Mouse (Mus musculus) mesoderm, embryonic 11.5 days (tissue): ENCODE results near the gene Gm28038.

Experiments
- DNase-seq: peaks from one replicate; pipeline ENCODE4 v3.0.0-alpha.2; 2012; ENCODE audit warnings: low read depth, low spot score

Gm28038 gene

DNA sequence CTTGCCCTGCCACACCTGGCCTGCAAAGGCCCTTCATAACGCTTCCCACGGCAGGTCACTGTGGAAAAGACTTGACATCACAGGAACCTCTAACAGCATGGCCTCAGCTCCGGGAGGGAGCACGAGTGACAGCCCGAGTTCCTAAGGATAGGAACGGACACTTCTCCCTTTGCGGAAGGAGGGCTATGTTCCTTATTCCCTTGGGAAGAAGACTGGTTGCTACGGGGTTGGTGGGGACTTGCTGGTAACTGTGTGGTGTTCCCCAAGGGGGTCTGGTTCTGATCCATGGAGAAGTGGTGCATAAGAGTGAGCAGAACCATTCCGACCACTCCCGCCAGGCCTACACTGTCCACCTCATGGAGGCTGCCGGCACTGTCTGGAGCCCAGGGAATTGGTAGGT is at the start of gene Gm28038:
Gm28038 (plus strand) TSS at position 301 of the 400 bp plus-strand sequence.
- DNase-seq = no peak

DNA sequence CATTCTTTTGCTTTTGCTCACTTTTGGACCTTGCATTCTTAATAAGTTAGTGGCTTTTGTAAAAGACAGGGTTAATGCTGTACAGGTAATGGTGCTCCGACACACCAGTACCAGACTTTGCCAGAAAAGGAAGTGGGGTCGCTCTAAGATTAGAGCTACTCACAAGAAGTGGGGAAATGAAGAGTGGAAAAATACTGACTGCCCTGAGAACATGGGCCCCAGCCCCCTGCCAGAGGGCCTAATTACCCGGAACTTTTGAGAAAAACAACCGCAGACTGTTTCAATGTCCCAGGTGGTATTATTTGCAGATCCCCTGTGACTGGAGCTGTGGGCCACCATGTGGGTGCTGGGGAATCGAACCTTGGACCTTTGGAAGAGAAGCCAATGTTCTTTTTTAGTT is 45.2 kb upstream of the Gm28038 start:
- DNase-seq = no peak

GRCm38 (mm10) chr2:30236426-30237198 is 44.2 kb upstream of the Gm28038 start:
- DNase-seq = peak; percentile 37

DNA sequence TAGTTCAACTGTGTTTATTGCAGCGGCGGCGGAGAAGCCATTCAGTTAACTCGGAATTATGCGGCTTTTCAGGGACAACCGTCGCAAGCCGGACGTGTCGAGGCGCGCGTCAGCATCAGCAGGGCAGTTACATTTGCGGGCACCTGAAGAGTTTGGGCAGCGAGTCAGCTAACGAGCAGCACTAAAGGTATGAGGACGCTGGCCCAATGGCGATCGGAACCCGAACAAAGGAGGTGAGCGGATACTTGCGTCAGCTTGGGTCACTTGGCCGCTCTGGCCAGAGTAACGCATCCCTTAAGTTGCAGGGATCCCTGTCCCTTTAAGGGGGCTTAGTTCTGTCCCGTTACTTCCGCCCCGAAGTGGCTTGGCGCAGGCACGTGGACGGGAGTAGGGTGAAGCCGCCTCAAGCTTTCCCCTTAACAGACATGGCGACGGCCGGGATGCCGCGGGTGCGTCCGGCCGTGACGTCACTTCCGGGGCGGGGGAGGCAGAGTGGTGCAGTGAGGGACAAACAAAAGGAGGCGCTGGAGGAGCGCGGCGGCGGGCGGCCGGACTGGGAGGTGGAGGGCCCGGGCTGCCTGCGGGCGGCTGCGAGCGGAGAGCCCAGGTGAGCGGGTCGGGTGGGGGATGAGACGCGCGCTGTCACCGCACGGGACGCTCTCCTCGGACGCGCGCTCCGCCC is 43.5 kb upstream of the Gm28038 start, which contains the start of gene Lrrc8a:
Lrrc8a (plus strand) TSS at position 517 of the 682 bp plus-strand sequence.
- peak; percentile 99 for DNase-seq

DNA sequence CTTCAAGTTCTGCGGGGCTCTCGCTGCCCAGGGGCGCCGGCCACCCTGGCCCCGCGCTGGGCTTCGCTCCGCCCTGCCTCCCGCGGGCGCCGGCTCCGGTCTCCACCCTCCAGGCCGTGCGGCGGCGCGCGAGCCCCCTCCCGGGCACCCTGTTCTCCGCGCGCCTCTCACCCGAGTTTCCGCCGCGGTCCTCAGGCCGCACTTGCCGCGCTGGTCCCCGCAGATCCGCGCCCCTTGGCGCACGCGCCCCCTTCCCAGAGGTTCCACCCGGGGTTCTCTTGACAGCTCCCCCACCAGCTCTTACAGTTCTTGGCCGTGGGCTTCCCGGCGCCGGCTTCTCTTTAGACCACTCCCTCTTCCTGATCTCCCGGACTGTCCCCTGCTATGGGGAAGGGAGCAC is 43.0 kb upstream of the Gm28038 start:
- peak; percentile 55 for DNase-seq

DNA sequence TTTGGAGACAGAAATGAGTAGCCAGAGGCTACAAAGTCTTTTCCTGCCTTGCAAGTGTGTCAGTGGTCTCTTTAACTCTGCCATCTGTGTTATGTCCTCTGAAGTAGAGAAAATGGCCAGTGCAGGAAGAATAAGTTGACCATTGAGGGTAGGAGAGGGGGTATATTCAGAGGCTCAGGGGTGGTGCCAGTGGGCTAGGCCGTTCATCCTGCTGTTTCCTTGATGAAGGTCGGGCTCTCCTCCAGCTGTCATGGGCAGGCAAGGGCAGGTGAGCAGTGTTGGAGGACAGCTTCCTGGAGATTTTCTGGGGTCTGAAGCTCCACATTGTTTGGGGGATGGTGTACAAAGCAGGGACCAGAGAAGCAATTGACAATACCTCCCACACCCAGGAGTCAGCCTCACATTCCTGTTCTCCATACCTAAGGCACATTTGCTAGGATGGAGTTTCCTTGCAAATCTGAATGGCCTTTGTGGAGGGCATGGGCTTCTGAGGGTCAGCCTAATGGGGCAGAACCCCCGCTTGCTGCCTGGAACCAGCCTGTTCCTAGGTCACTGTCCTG is 41.9 kb upstream of the Gm28038 start:
- no peak for DNase-seq

GRCm38 (mm10) chr2:30239777-30240176 is 41.1 kb upstream of the Gm28038 start:
- DNase-seq = no peak

DNA sequence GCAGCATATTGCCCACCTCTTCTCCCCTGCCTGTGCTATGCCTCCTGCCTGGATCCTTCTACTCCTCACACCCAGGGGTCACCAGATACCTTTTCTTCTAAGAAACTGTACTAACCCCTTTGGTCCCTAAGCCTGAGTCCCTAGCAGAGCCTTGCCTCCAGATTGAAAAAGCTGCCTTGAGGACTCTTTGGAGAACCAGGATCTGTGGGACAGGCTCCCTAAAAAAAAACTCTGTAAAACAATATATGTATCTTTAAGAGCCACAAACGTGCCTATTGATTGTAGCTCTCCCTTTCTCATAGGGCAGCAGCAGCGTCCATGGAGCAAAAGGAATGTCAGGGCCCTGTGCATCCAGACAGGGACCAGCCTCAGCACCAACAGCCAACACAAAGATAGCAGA is 40.6 kb upstream of the Gm28038 start, which contains the start of gene Gm28035:
Gm28035 (plus strand) TSS at position 301 of the 400 bp plus-strand sequence.
- no peak for DNase-seq

DNA sequence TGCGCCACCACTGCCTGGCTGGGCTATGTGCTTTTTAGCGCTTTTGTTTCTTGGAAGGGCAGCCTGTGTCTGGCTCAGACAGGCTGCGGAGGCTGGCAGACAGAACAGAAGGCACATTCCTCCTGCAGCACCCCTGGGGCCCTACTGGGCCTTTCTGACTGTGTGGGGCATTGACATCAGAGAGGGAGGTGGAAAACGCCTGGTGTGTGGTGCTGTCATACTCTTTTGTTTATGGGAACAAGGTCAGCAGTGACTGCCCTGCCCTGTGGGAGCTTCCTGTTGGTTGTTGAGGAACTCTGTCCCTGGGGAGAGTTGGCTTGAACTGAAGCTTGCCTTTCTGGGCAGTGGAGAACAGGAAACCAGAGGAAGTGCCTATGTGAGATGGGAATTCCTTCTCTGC is 38.3 kb upstream of the Gm28038 start:
- peak; percentile 87 for DNase-seq

GRCm38 (mm10) chr2:30243391-30243790 is 37.5 kb upstream of the Gm28038 start:
- DNase-seq = no peak

DNA sequence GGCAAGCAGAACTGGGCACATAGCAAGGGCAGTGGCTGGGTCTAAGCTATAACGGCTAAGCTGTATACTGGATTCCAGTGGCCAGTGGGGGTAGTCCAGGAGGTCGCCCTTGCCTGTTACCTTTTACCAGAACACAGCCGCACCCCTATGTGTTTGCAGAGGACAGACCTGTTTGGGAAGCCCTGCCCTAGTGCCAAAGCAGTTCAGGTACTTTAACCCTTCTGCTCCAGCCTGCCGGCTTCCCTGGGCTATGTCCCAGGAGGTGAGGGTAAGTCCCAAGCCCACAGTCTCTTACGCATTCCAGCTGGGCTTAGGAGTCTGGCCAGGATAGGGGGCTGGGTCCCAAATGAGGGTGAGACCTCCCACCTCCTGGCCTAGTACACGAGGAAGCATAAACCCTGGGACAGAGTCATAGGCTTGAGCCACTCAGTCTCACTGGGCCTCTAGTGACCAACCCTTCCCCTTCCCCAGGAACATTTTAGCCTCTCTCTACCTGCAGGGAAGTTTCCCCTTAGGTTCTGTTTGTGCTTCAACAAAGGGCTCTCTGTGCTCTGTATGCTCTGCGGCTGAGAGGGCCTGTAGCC is 36.2 kb upstream of the Gm28038 start:
- no peak for DNase-seq

DNA sequence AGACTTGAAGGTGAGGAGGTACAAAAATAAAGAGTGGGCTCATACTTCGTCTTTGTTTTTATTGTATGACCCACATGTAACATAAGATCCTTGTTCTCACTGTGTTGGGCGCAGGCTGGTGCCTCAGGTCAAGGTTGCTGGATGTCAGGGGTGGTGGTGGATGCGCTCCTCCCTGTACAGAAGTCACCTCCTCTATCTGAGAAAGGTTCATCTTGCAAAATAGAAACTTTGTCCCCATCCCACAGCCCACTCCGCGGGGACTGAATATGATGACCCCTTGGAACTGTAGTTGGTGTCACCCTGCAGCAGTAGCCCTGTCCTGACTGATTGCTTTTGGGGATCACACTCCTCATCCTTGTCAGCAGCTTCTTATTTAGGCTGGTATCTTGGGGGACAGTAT is 33.8 kb upstream of the Gm28038 start:
- no peak for DNase-seq

DNA sequence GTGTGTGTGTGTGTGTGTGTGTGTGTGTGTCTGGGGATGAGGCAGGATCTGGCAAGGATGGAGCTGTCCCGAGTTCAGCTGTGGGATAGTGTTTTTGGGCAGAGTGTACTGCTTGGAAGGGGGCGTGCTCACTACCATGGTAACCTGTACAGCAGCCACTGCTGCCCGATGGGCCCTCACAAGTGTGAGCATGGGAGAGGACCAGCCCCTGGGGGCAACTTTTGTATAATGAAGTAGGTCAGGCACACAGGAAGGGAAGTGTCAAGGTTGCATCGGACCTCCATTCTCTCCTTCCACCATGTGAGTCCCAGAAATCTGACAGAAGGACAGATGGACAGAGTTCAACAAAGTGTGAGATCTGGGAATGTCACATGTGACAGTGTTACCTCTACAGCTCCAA is 33.2 kb upstream of the Gm28038 start:
- no peak for DNase-seq

GRCm38 (mm10) chr2:30249182-30249581 is 31.7 kb upstream of the Gm28038 start:
- DNase-seq = no peak

DNA sequence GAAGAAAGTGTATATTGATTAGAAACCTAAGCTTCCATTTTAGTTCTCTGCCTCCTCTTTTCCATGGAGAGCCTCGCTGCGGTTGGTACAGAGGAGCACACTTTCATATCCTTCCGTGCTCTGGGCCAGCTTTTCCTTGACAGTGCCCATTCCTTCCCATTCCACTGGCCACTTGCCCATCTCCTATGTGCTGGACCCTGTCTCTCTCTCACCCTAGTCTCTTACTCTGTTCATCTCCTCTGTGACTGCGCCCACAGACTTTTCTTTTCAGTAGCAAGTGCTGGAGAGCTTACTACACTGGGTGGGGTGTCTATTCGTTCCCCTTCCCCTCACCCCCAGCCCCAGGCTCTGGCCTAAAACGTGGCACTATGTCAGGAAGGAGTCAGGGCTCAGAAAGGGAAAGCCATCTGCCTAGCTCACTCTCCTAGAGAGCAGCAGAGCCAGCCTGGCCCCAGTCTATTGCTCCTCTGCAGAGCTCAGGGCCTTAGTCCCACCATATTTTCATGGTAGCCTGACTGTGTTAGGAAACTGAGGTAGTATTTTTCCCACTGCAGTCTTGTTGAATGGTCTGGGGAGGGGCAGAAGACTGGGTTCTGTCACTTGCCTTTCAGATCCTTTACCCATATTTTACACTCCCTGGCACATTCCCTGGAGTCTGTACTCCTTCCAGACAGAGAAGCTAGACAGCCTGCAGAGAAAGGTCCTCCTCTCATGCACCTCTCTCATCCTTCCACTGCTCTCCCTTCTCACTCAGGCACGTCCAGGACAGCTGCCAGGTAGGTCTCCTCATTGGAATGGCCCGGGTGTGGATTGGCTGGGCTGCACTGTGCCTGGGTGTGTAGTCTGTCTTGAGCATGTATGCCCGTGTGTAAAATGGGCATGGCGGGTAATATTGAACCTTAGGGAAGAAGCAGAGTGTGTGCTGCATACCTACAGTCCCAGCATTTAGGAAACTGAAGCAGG is 30.4 kb upstream of the Gm28038 start:
- no peak for DNase-seq

- DNase-seq = no peak
Observed at GRCm38 (mm10) chr2:30251417-30252104, 29.3 kb upstream of the Gm28038 start.

- DNase-seq = no peak
Observed at GRCm38 (mm10) chr2:30252521-30252920, 28.3 kb upstream of the Gm28038 start.

DNA sequence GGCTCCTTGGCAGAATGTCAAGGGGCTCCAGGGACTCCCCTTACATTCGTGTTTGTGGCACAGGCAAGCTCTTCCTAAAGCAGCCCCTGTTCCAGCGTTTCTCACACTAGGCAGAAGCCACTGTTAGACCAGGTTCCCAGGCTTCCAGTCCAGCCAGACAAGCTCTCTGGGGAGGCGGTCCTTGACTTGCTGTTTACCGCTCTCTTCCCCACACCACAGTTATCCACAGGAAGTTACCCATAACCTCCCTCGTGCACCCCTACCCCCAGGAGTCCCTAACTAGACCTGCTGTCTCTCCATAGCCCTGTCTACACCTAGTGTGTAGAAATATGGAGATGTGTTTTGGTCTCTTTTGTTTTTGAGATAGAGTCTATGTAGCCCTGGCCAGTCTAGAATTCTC is 27.0 kb upstream of the Gm28038 start:
- DNase-seq = no peak

DNA sequence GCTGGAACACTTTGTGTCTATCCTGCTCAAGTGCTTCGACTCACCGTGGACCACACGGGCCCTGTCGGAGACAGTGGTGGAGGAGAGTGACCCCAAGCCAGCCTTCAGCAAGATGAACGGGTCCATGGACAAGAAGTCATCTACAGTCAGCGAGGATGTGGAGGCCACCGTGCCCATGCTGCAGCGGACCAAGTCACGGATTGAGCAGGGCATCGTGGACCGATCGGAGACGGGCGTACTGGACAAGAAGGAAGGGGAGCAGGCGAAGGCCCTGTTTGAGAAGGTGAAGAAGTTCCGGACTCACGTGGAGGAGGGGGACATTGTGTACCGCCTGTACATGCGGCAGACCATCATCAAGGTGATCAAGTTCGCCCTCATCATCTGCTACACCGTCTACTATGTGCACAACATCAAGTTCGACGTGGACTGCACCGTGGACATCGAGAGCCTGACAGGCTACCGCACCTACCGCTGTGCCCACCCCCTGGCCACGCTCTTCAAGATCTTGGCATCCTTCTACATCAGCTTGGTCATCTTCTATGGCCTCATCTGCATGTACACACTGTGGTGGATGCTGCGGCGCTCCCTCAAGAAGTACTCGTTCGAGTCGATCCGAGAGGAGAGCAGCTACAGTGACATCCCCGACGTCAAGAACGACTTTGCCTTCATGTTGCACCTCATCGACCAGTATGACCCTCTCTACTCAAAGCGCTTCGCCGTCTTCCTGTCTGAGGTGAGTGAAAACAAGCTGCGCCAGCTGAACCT is 25.0 kb upstream of the Gm28038 start:
- no peak for DNase-seq
